Mouse (Mus musculus): Measurements from ENCODE around the gene Cygb.
A peak's percentile ranks its signal among the peaks of the same experiment; 100 is the strongest.
"Not testable (repeated sequence)": the region's sequence is repeated elsewhere in the genome, so short reads cannot be mapped to it uniquely, and the experiment has no call there.

Gene Cygb

DNA sequence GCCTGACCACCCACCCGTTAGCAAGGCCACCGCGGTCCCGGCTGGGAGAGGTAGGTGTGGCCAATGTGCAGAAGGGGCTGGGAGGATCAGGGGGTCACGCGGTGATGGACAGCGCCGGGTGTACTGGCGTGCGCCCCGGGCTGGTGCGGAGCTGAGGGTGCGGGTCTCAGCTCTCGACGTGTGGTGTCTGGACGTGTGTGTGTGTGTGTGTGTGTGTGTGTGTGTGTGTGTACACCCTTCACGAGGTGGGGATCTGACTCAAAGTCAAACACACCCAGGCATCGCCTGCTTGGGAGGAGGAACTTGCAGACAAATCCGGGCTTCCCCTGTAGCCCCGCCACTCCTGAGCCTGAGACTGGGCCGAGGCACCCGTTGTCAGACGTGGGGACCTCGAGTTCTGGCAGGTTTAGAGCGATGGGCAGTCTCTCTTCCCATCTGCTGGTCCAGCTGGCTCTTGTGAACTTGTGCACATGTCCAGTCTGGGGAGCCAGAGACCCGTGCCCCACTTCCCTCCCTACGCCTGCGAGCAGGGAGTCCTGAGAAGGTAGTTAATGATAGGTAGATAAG is at the start of gene Cygb:
Gene Cygb, minus strand, starts transcription at position 59 of the 567 bp plus-strand sequence.
- peak; percentile 64 for DNase-seq

DNA sequence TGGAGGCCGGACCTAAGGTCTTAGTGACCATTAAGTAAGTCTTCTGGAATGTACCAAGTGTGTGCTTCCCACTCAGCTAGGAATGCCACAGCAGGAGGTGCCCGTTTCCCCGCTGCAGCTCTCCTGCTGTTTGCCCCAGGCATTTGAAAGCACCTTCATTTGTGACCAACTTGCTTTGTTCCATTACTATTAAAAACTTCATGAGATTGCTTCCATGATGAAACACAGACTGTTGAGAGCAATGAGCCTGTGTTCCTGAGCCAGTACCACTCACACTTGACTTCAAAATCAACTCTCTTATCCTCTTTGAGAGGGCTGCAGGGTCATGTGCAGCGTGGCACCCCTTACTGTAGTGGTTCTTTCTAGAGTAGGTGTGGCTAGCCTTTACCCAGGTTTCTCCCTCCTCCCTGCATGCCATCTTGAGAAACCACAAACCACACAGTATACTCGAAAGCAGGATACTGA is 47.3 kb upstream of the Cygb start:
- DNase-seq, result no peak

DNA sequence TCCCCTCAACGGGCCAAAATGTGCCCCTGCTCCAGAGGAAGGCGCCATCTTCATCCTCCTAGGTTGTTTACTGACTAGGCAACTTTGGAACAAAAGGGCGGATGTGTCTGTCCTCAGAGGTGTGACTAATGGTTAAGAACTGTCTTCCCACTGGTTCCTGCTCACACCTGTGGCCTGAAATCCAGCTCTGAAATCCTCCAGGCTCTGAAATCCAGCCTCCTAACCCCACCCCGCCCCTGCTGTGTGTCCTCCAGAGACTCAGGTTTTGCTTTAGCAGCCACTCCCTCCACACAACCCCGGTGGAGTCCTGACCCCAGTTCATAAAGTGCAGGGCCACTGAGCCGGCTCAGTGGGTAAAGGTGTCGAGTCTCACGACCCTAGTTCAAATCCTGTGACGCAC is 43.4 kb upstream of the Cygb start:
- no peak for DNase-seq

DNA sequence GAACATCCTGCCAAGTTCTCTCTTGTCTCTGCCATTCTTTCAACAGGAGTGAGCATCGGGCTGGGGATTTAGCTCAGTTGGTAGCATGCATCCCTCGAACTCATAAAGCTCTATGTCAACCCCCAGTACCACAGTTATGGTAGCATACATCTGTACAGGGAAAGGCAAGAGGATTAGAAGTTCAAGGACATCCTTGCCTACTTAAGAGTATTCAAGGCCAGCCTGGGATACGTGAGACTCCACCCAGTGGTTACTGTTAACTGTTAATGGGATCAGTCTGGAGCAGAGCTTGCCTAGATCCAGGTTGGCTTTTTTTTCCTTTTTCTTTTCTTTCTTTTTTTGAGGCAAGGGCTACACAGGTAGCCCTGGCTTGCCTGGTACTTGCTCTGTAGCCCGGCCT is 42.3 kb upstream of the Cygb start:
- no peak for DNase-seq

DNA sequence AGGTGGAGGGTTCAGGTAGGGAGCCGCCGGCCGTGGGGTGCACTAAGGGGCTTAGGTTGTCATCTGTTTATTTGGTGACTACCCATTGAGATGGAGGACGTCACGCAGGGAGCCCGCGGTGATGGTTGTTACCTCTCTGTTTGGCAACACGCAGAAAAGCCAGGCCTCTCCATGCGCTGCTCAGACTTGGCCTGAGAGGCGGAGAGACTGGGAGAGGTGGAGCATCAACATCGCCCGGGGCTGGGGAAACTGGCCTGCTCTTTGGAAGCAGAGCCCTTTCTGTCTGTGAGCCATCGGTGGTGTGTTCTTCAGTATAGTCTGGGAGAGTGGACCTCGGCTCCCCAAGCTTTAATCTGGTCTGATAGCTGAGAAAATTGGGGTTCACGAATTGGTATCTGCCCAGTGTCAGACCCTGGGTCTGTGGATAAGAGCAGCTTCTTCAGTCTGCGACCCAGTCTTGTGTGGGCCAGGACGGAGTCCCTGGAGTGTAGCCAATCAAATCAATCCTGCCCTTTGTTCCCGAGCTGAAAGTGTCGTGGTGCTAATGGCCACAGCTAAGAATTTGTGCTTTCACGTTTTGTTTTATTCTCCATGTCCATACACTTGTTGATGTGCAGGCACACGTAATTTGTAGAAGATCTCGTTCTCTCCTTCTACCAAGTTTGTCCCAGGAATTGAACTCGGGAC is 41.2 kb upstream of the Cygb start:
- DNase-seq, result peak; percentile 28

DNA sequence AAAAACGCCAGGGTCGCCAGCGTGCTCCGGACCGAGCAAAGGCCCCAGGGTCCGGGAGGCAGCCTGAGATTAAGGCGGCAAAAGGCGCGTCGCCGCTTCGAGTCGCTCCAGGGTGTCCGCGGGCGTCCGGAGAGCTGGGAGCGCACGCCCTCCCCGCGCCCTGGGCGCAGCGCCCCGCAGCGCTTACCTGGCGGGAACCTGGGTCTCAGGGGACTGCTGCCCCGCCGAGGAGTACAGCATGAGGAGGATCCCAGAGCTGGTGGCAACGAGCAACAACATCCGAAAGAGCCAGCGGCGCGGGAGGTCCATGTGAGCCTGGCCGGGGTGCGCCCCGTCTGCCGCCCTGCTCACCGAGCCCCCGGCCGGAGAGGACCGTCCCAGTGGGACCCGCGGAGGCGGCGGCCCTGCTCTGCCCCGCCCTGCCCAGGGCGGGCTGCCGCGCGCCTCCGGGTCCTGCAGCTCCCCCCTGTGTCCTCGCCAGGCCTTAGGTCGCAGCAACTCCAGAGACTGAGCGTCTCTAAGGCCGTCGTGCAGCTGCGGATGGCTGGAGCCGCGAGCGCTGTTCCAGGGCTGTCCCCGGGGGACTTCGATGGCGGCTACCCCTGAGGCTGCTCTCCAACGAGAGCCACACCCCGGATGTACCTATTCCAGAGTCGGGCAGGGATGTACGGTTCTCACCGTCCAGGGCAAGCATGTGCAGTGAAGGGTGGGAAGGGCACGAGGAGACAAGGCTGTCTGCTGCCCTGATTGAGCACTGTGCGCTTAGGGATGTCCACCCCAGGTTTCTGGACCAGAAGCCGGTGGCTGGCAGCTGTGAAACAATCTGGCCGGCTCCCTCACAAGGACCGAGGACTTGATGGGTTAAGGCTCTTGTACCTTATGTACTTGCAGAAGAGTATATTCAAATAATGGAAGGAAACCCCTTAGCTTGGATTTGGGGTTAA is 40.4 kb upstream of the Cygb start:
- DNase-seq, result peak; percentile 66

DNA sequence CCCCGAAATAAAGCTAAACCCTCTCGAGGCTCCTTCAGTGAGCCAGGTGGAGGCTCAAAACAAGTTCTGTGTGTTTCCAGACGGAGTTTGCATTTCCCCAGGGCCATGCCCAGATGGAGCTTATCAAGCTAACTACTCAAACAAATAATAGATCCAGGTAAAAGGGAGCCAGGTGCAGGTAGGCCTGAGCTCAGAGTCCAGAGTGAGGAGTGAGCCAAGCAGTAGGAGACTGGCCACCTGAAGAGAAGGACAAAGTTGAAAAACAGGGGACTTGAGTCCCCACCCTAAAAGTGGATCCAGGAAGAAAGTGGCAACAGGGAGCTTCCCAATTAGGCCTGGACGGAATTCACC is 39.8 kb upstream of the Cygb start:
- no peak for DNase-seq

DNA sequence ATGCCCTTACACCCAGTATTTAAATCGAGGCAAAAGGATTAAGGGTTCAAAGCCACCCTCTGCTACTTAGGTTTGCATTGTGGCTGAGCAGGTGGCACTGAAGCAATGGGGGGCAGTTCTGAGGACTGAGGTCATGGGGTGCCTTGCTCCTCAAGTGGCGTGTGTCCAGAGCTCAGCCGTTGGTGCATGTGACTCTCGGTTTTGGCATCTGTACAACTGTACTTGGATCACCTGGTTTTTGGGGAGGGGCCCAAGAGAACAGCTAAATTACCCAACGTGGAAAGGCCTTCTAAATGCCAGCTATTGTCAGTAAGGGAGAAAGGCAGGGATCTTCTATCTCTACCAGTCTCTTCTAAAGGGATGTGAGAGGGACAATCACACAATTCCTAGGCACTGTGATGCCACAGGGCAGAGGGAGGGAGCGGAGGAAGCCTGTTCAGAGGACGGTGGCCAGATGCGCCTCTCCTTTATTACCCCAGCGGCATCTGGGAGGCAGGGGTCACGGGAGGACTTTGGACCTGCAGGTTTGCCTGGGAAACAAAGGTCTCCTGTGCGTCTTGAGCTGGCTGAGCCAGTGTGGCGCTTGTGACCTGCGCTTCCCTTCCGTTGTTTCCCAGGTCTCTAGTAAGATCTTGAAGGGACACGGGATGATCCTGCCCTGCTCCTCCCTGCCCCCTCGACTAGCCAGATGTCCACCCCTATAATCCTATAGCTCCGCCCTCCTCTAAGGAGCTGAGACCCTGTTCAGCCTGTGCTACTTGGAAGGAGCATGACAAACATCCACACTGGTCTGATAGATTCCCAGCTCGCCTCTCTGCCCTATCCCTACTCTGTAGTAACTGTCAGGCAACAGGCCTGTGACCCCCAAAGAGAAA is 36.8 kb upstream of the Cygb start:
- no peak for DNase-seq

DNA sequence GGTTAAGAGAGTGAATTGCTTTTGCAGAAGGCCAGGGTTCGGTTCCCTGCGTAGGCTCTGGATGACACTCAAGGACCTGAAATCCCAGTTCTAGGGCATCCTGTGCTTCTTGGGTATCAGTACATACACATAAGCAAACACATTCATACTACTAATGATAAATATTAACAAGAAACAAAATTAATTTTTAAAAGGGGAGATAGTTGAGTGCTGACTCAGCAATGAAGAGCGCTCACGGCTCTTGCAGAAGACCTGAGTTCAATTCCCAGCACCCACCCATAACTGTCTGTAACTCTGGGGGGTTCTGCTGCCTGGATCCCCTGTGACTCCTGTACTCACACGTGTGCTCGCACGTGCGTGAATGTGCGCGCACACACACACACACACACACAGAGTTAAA is 35.5 kb upstream of the Cygb start:
- no peak for DNase-seq

DNA sequence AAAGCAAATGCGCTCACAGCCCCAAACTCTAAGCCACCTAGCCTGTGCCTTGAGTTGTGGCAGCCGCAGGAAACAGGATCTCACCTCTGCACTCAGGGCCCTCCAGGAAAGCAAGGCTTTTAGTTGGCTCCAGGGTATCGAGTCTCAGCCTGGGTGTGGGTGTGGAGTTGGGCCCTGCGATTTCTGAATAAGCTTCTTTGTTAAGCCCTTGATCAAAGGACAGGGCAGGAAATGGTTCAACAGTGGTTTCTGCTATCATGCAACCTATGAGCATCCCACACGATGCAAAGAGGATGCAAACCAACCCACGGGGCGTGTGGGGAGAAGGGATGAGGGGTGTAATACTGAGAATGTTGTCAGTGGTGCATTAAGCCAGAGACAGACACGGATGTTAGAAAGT is 33.8 kb upstream of the Cygb start:
- DNase-seq, result no peak

DNA sequence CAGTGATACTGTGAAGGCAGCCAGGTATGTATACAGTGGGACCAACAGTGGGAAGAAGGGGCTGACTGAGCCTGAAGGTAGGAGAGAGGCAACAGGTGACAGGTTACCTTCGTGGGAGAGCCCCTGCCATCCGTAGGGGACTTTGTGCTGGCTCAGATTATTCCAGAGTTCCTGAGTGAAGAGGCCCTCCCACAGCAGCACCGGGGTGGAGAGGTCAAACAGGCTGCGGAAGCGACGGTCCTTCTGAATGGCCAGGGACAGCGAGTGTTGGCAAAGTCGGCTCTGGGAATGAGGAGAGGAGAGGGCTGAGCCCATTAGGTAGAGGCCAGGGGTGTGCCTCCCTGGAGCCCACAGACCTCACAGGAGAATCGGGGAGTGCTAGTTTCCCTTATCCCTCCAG is 31.6 kb upstream of the Cygb start:
- no peak for DNase-seq

DNA sequence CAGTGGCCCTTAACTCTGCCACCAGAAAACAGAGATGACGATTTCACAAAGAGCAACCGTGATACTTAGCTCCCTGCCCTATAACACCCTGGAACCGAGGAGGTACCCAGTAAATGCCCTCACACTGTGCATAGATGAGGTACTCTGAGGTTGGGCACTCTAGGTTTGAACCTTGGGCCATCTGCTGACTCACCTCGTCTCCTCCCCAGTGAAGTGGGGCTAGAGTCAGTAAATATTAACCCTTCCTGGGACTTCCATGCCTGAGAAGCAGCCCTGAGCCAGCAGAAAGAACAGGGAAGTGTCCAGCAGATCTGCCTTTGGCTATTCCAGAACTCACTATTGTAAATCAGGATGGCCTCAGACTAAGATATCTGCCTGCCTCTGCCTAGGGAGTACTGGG is 29.7 kb upstream of the Cygb start:
- DNase-seq, result no peak

DNA sequence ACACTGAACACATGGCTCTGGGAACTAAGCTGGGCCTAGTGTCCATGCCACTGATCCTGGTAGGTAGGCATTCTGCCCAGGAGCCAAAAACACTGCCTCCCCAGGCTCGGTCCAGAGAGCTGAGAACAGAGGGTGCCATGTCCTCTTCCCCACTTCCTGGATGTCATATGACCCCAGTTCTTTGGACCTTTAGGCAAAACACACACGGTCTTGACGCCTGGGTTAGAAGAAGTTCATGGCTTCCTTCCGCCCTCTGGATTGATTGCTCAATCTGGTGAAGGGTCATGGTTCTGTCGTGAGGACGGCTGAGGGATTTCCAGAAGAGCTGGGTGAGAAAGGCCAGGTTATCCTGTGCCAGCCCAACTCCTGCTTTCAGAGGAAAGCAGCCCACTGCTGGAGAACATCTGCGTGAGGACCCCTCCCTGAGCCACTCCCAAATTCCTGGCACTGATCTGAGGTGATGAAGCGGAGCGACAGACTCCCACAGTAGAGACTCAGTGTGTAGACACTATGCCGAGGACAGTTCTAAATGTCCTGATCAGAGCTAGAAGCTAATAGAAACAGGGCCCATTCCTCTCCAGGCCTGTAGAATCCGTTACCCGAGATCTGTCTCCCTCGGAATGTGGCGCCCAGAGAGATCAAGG is 28.5 kb upstream of the Cygb start:
- DNase-seq, result no peak

DNA sequence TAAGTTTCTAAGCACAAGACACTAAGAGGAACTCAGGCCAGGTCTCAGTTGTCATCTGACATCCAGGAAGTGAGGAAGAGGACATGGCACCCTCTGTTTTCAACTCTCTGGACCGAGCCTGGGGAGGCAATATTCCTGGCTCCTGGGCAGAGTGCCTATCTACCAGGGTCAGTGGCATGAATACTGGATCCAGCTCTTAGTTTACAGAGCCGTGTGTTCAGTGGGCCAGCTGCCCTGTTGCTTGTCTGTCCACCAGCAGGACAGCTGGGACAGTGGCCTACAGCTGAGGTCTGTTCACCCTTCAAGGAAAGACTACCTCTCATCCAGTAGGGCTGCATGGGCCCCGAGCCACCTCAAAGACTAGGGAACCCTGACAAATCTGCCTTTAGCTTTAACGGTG is 27.0 kb upstream of the Cygb start:
- no peak for DNase-seq

DNA sequence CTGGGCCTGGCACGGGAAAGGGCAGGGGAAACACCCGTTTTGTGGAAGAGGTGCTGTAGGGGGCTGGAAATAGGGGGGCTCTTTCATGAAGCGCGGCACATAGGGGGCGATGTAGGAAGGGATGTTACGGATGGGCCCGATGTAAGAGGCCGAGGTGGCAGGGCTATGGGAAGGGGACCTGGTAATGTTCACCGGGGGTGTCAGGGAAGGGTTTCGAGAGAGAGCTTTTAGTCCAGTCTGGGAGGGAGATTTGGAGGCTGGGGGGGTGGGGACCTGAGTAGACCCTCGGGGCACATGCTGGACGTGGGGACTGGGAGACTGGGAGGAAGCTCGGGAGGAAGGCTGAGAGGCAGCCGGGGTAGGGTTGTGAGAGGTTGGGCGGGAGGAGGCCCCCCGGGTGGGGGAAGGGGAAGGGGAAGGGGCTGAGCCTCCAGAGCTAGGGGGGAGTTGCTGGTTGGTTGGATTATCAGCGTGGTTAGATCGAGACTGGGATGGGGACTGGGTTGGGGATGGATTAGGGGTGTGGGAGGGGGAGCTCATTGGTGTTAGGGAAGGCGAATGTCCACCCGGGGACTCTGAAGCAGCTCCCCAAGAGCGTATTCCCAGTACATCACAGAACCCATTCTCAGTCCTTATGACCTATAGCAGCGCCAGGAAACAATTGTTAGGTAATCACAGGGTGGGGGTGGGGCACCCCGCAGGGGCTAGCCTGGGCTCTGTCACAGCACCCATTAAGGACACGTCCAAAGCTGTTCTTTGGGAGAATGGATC is 26.4 kb upstream of the Cygb start:
- DNase-seq, result no peak

DNA sequence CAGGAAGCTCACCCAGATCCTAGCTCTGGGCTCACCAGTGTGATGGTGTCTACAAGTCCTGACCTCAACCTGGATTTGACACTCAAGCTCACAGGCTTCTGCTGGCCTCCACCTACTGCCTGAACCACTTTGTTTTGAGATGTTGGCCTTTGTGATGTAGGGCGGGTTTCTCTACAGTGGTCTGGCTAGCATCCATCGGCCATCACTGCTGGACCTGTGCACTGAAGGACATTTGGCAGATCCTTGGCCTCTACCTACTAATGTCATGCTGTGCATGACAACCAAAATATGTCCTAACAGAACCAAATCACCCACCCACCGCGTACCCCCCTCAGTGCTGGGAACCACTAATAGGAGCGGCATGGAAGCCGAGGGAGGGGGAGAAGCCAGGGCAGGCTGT is 25.0 kb upstream of the Cygb start:
- no peak for DNase-seq

DNA sequence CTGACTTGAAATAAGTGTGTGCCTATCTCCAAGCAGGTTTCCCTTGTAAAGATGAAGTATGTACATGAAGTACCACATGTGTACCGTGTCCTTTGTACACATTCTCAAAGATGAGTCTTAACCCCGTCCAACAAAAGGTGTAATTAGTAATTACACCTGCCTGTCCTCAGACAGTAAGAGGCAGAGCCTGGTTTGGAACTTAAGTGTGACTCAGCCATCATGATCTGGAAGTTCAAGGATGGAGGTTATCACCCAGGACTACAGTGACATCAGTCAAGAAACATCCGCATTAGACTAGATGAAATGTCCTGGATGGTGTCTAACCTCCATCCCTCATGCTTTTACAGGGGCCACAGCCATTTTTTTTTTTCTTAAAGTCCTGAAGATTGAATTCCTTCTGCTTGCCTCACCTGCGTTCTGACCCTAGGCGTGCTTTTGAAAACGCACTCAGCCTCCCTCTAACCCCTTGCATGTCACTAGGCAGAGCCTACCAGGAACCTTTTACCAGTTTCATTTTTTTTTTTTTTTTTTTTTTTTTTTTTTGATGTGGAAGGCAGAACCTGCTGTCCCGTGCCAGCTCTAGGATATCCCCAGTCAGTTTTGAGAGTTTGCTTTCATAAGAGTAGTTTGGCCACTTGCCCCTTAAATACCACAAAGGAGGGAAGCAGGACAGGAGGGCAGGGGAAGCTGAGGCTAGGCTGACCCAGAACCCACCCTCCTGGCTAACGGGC is 23.8 kb upstream of the Cygb start:
- DNase-seq, result no peak

DNA sequence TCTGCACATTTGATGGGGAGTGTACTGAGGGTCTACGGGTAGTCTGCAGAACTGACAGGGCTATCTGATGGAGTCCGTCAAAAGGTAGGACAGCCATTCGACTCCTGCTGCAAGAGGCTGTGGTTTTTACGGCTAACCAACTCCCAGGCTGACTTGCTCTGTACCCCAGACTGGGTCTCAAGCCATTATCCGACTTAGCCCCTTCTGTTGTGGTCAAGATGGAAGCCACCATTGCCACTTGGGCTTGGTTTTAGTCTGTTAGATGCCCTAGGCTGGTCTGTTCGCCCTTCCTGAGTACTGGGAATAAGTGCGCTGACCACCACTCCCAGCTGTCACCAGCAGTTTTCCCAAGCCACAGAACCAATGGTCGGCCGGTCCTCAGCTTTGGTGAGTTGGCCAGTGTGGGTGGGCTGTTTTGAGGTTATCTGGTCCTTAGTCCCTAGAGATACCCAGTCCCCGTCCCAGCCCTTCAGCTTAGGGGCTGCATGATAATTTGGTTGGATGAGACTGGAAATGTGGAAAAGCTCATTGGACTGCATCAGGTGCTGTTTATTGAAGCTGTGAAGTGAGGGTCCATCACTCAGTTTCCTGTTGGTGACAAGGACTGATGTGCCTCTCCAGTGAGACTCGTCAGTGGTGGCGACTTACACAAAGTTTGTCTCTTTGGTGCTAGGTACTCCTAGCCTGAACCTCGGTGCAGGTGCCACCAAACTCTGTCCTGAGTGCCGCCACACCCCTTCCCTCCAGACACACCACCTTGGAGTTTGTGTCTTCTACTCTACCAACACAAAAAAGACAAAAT is 22.3 kb upstream of the Cygb start:
- DNase-seq, result no peak

DNA sequence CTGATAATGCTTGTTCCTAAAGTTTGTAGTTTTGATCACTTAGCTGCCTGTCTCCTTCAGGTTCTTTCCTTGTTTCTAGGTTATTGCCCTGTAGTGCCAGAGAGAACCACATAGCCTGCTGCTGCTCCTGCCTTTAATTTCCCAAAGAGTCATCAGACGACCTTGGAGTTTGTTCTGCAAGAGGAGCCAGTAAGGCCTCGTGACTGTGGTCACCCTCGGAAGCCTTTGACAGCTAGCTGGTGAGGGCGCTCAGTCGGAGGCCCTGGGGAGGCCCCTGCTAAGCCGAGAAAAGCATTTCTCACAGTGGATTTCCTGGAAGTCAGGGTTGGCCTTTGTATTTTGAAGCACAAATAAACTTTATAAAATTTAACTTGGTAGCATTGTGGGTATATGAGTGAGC is 21.3 kb upstream of the Cygb start:
- not testable (repeated sequence) for DNase-seq
